Mouse (Mus musculus): ENCODE data around the gene Spop.
A peak's percentile ranks its signal among the peaks of the same experiment; 100 is the strongest.
"Not testable (repeated sequence)": the region's sequence is repeated elsewhere in the genome, so short reads cannot be mapped to it uniquely, and the experiment has no call there.

Spop gene

GRCm38 (mm10) chr11:95500412-95500811 is 86.5 kb downstream of the Spop start:
- no peak for DNase-seq (ENCODE audit: low spot score)

GRCm38 (mm10) chr11:95500836-95501235 is 87.0 kb downstream of the Spop start:
- DNase-seq (ENCODE audit: low spot score), result no peak

GRCm38 (mm10) chr11:95501826-95502225 is 87.9 kb downstream of the Spop start:
- not testable (repeated sequence) for DNase-seq (ENCODE audit: low spot score)

GRCm38 (mm10) chr11:95503581-95504180 is 89.8 kb downstream of the Spop start:
- no peak for DNase-seq (ENCODE audit: low spot score)

GRCm38 (mm10) chr11:95504271-95504731 is 90.4 kb downstream of the Spop start:
- no peak for DNase-seq (ENCODE audit: low spot score)

GRCm38 (mm10) chr11:95507041-95507716 is 93.3 kb downstream of the Spop start:
- no peak for DNase-seq (ENCODE audit: low spot score)

GRCm38 (mm10) chr11:95507785-95508184 is 93.9 kb downstream of the Spop start:
- no peak for DNase-seq (ENCODE audit: low spot score)

- DNase-seq (ENCODE audit: low spot score), result no peak
Measured at GRCm38 (mm10) chr11:95508211-95508926, 94.5 kb downstream of the Spop start.

GRCm38 (mm10) chr11:95509126-95509717 is 95.3 kb downstream of the Spop start:
- DNase-seq (ENCODE audit: low spot score), result no peak

- DNase-seq (ENCODE audit: low spot score), result no peak
Measured at GRCm38 (mm10) chr11:95510631-95511030, 96.8 kb downstream of the Spop start.

GRCm38 (mm10) chr11:95511919-95512318 is 98.0 kb downstream of the Spop start:
- no peak for DNase-seq (ENCODE audit: low spot score)

- DNase-seq (ENCODE audit: low spot score), result no peak
Measured at GRCm38 (mm10) chr11:95512383-95512782, 98.5 kb downstream of the Spop start.

- DNase-seq (ENCODE audit: low spot score), result no peak
Measured at GRCm38 (mm10) chr11:95513461-95514297, 99.8 kb downstream of the Spop start.

GRCm38 (mm10) chr11:95514298-95514861 is 100.5 kb downstream of the Spop start, which contains the start of gene Nxph3:
TSS of gene Nxph3 (minus strand) at chr11:95514570.
- DNase-seq (ENCODE audit: low spot score), result peak; percentile 46

GRCm38 (mm10) chr11:95515376-95516323 is 101.8 kb downstream of the Spop start:
- DNase-seq (ENCODE audit: low spot score), result no peak

GRCm38 (mm10) chr11:95516491-95516911 is 102.6 kb downstream of the Spop start:
- DNase-seq (ENCODE audit: low spot score), result no peak

GRCm38 (mm10) chr11:95517162-95517561 is 103.3 kb downstream of the Spop start:
- DNase-seq (ENCODE audit: low spot score), result no peak

GRCm38 (mm10) chr11:95519299-95519698 is 105.4 kb downstream of the Spop start:
- DNase-seq (ENCODE audit: low spot score), result no peak

GRCm38 (mm10) chr11:95519996-95520395 is 106.1 kb downstream of the Spop start:
- DNase-seq (ENCODE audit: low spot score), result no peak

- DNase-seq (ENCODE audit: low spot score), result peak; percentile 68
Measured at GRCm38 (mm10) chr11:95520456-95521072, 106.7 kb downstream of the Spop start.
